Mouse (Mus musculus) intestine, postnatal 0 days (tissue): ENCODE data around the gene 2300009A05Rik. TPM values are rescaled to one million over a fixed set of nuclear protein-coding genes. Genes with fewer than 3 reads are reported as not detected.

Experiments
- ATAC-seq: fragments of 200-750 bp; cut with Nextera tagmentation; 2 replicates; pipeline ENCODE4 v1.8.0; 2017; ENCODE audit warnings: mild to moderate bottlenecking, moderate TSS enrichment, moderate library complexity
- H3K27ac ChIP-seq: fragments of 300-500 bp; sonication (generic); 2 replicates; pipeline ENCODE4 v1.5.1; 2014; ENCODE audit warnings: mild to moderate bottlenecking, low read depth, low read length, moderate library complexity
- H3K27me3 ChIP-seq: fragments of 300-500 bp; sonication (generic); replicated peaks from 2 replicates; pipeline ENCODE4 v1.6.1; 2014; ENCODE audit warnings: low read length, mixed read lengths; ENCODE audit not compliant: control insufficient read depth, insufficient read depth
- H3K36me3 ChIP-seq: fragments of 300-500 bp; sonication (generic); 2 replicates; pipeline ENCODE4 v1.6.1; 2014; ENCODE audit warnings: mild to moderate bottlenecking, moderate library complexity; ENCODE audit not compliant: control insufficient read depth, insufficient read depth
- H3K4me1 ChIP-seq: fragments of 300-500 bp; sonication (generic); replicated peaks from 2 replicates; pipeline ENCODE4 v1.6.1; 2014; ENCODE audit warnings: antibody characterized with exemption, low read length, mixed read lengths; ENCODE audit not compliant: control insufficient read depth, insufficient read depth
- H3K4me2 ChIP-seq: fragments of 300-500 bp; sonication (generic); replicated peaks from 2 replicates; pipeline ENCODE4 v1.6.1; 2014; ENCODE audit warnings: low read depth, mild to moderate bottlenecking, moderate library complexity
- H3K4me3 ChIP-seq: fragments of 300-500 bp; sonication (generic); 2 replicates; pipeline ENCODE4 v1.5.1; 2014; ENCODE audit warnings: low read depth, low read length
- H3K9ac ChIP-seq: fragments of 300-500 bp; sonication (generic); 2 replicates; pipeline ENCODE4 v1.6.1; 2014; ENCODE audit warnings: mild to moderate bottlenecking, low read depth, low read length
- H3K9me3 ChIP-seq: fragments of 300-500 bp; sonication (generic); 2 replicates; pipeline ENCODE4 v1.6.1; 2016; ENCODE audit warnings: mixed run types; ENCODE audit not compliant: control insufficient read depth
- CTCF ChIP-seq: sonication (generic); IDR thresholded peaks from 2 replicates; pipeline ENCODE4 v1.5.1; 2016; ENCODE audit warnings: low read depth, mild to moderate bottlenecking, control low read depth, antibody characterized with exemption, moderate library complexity
- WGBS: fragments of 180-500 bp; shearing (Covaris S2); extraction: QIAGEN DNeasy Blood & Tissue Kit; methylation state at CpG from one replicate; pipeline ENCODE4 v1.1.7; 2014; 5-methylcytosine and 5-hydroxymethylcytosine counted together
- polyA plus RNA-seq: library from polyadenylated mRNA; unstranded; fragments of >200 nt; fragmentation: Nextera tagmentation; extraction: Ambion mirVana; gene quantifications from 2 replicates; pipeline ENCODE4 v1.2.1, GENCODE M21; 2015

2300009A05Rik gene
- polyA plus RNA-seq, 1 experiment from 2014 or later = 81.9 TPM

- Histone ChIP-seq H3K4me3 (no peak overlapping the region), H3K9ac (no peak overlapping the region), H3K9me3 (no peaks in the 10 kb centered on the region), H3K36me3 (peaks cover 14% of the 10 kb centered on the region; the same call in 1 of the 2 replicates), H3K27ac (no peak overlapping the region), H3K4me2 (no peak overlapping the region), H3K27me3 (no peaks in the 10 kb centered on the region), H3K4me1 (no peaks in the 10 kb centered on the region)
- WGBS = 82% methylated on average over 9 of the region's 9 CpGs
- ATAC-seq = no peak
- TF ChIP-seq CTCF = no peak
These were observed 42.8 kb downstream of the 2300009A05Rik start for GRCm38 (mm10) chr9:63356278-63356677.

- Histone ChIP-seq H3K9me3 (no peaks in the 10 kb centered on the region), H3K4me3 (no peak overlapping the region), H3K4me1 (no peaks in the 10 kb centered on the region), H3K4me2 (no peak overlapping the region), H3K36me3 (peaks cover 14% of the 10 kb centered on the region; the same call in 1 of the 2 replicates), H3K9ac (no peak overlapping the region), H3K27ac (no peak overlapping the region), H3K27me3 (no peaks in the 10 kb centered on the region)
- TF ChIP-seq CTCF = no peak
- ATAC-seq = no peak
- 95% methylated on average over 4 of the region's 4 CpGs for whole genome bisulfite sequencing
These were observed 44.9 kb downstream of the 2300009A05Rik start for GRCm38 (mm10) chr9:63354168-63354567.

- TF ChIP-seq CTCF = no peak
These were observed 49.0 kb downstream of the 2300009A05Rik start for GRCm38 (mm10) chr9:63350030-63350429.

GRCm38 (mm10) chr9:63349241-63349640, 49.8 kb downstream of the 2300009A05Rik start:
- H3K4me3 ChIP-seq = no peak overlapping the region
- no peaks in the 10 kb centered on the region for H3K27me3 ChIP-seq
- WGBS = 92% methylated on average over 3 of the region's 3 CpGs
- H3K4me2 ChIP-seq = no peak overlapping the region
- no peak for TF ChIP-seq CTCF
- no peaks in the 10 kb centered on the region for H3K4me1 ChIP-seq
- no peak for ATAC-seq
- no peak overlapping the region for H3K9ac ChIP-seq
- H3K9me3 ChIP-seq = no peaks in the 10 kb centered on the region
- no peak overlapping the region for H3K27ac ChIP-seq
- H3K36me3 ChIP-seq = peaks cover 4% of the 10 kb centered on the region; the same call in 1 of the 2 replicates

More at GRCm38 (mm10) chr9:63350030-63350429, 49.0 kb downstream of the 2300009A05Rik start:
- Histone ChIP-seq H3K36me3 (peaks cover 4% of the 10 kb centered on the region; the same call in 1 of the 2 replicates), H3K4me3 (no peak overlapping the region), H3K9ac (no peak overlapping the region), H3K4me2 (no peak overlapping the region), H3K27ac (no peak overlapping the region), H3K4me1 (no peaks in the 10 kb centered on the region), H3K27me3 (no peaks in the 10 kb centered on the region), H3K9me3 (no peaks in the 10 kb centered on the region)
- ATAC-seq = no peak
- 96% methylated on average over 8 of the region's 8 CpGs for WGBS

- Histone ChIP-seq H3K4me3 (no peak overlapping the region), H3K9ac (no peak overlapping the region), H3K4me1 (no peaks in the 10 kb centered on the region), H3K9me3 (no peaks in the 10 kb centered on the region), H3K36me3 (peaks cover 4% of the 10 kb centered on the region; the same call in 1 of the 2 replicates), H3K27ac (no peak overlapping the region), H3K27me3 (no peaks in the 10 kb centered on the region), H3K4me2 (no peak overlapping the region)
- TF ChIP-seq CTCF = no peak
- 89% methylated on average over 1 of the region's 1 CpGs for WGBS
- ATAC-seq = no peak
These were observed 50.9 kb downstream of the 2300009A05Rik start for GRCm38 (mm10) chr9:63348146-63348545.

- Histone ChIP-seq H3K4me1 (no peaks in the 10 kb centered on the region), H3K27ac (no peak overlapping the region), H3K9me3 (no peaks in the 10 kb centered on the region), H3K4me3 (no peak overlapping the region), H3K36me3 (peaks cover 8% of the 10 kb centered on the region; the same call in 1 of the 2 replicates), H3K9ac (no peak overlapping the region), H3K4me2 (no peak overlapping the region), H3K27me3 (no peaks in the 10 kb centered on the region)
- TF ChIP-seq CTCF = no peak
- ATAC-seq = no peak
- WGBS = 79% methylated on average over 6 of the region's 6 CpGs
These were observed 53.0 kb downstream of the 2300009A05Rik start for GRCm38 (mm10) chr9:63346029-63346428.

Other genes with a start within 250 kb of the 2300009A05Rik start
- gene Map2k5, start 21.3 kb downstream of the 2300009A05Rik start, polyA plus RNA-seq = 13.8 and 15.7 TPM in 2 replicates
- gene Iqch, start 203.2 kb upstream of the 2300009A05Rik start, polyA plus RNA-seq = 0.04 TPM in 1 of 2 replicates, not detected in the other
- 26.1 and 26.5 TPM in 2 replicates for gene Aagab, start 203.4 kb upstream of the 2300009A05Rik start, polyA plus RNA-seq